12 mouse cellular contexts compared by ENCODE assay signal in the genomic region with DNA sequence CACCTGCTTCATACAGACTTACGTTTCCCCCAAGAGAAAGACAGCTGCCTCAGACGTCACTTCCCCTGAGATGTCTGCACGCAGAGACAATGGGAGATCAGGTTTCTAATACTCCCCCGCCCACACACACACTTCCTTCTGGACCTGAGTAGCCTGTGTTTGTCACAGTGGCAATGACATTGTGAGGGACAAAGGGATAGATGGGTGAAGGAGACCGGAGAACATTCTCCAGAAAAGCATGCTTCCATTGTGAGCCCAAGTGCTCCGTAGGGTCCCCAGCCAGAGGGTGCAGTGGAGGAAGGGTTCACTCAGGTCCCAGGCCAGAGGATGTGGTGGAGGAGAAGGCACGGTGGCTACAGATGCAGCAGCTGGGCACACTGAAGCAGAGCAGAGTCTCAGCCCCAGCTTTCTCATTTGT. TPM values are rescaled to one million over a fixed set of nuclear protein-coding genes. Genes with fewer than 3 reads are reported as not detected.
DNase-seq lines count a peak whose midpoint lies in the region; ATAC-seq and TF ChIP-seq lines count a peak whose summit lies in the region.
"Had no signal": no experiment of that assay in that cellular context is flagged by ENCODE, and none has a peak within 500 bp of the region (broad histone marks: within the 10 kb centered on the region; RNA-seq: fewer than 3 reads in every experiment).

No protein-coding gene starts in this region.

- H3K4me2 ChIP-seq in limb, embryonic 14.5 days (replicated peaks; ENCODE audit: low read depth, low read length, severe bottlenecking) = no peak overlapping the region
- no peak overlapping the region for H3K4me2 ChIP-seq in heart, embryonic 13.5 days
- H3K4me2 ChIP-seq in midbrain, embryonic 15.5 days = no peak overlapping the region
- H3K4me2 ChIP-seq: forebrain, embryonic 15.5 days; liver, embryonic 12.5 days had no signal

- H3K27ac ChIP-seq in limb, embryonic 14.5 days (replicated peaks; ENCODE audit: low read depth, low read length) = no peak overlapping the region
- H3K27ac ChIP-seq in limb, embryonic 10.5 days = no peak overlapping the region
- peak overlapping the region; percentile 53; the same call in 1 of the 2 replicates for H3K27ac ChIP-seq in heart, embryonic 13.5 days (replicated peaks)
- no peak overlapping the region for H3K27ac ChIP-seq in midbrain, embryonic 15.5 days
- H3K27ac ChIP-seq: forebrain, embryonic 15.5 days; heart, adult 2 months; liver, embryonic 12.5 days had no signal

- WGBS in limb, embryonic 14.5 days = 60% methylated on average over 7 of the region's 7 CpGs
- WGBS in limb, embryonic 10.5 days = 58% methylated on average over 7 of the region's 7 CpGs
- 35% methylated on average over 7 of the region's 7 CpGs for WGBS in heart, embryonic 13.5 days
- 49% methylated on average over 7 of the region's 7 CpGs for WGBS in midbrain, embryonic 15.5 days

- TF ChIP-seq POLR2A in limb, embryonic 14.5 days (IDR thresholded peaks at IDR 0.05; ENCODE audit: borderline replicate concordance, extremely low read depth, insufficient read depth, insufficient read length) = no peak

- DNase-seq in limb, embryonic 14.5 days (ENCODE audit: low spot score) = no peak
- no peak for DNase-seq in limb, embryonic 10.5 days (ENCODE audit: low spot score)
- DNase-seq in CD4-positive, CD25-positive, alpha-beta regulatory T cell, adult 2 months (ENCODE audit: low read depth, low spot score) = peak; percentile 39
- DNase-seq in splenic B cell, adult 2 months (ENCODE audit: low read depth, low spot score) = peak; percentile 75
- DNase-seq in gastrocnemius, postnatal 14 days = no peak
- DNase-seq in adrenal gland, postnatal 10 days = no peak

- H3K9ac ChIP-seq in limb, embryonic 14.5 days (ENCODE audit: low read depth, low read length, severe bottlenecking) = no peak overlapping the region
- H3K9ac ChIP-seq in heart, embryonic 13.5 days = peak overlapping the region; percentile 24; the same call in 1 of the 2 replicates
- H3K9ac ChIP-seq in midbrain, embryonic 15.5 days = no peak overlapping the region
- H3K9ac ChIP-seq: forebrain, embryonic 15.5 days; liver, embryonic 12.5 days had no signal

- no peaks in the 10 kb centered on the region for H3K4me1 ChIP-seq in limb, embryonic 14.5 days (ENCODE audit: control insufficient read depth, insufficient read depth, low read length)
- 0 out of 2 replicates have a peak, but pooled peaks cover 3% of the 10 kb centered on the region for H3K4me1 ChIP-seq in limb, embryonic 10.5 days
- H3K4me1 ChIP-seq in heart, embryonic 13.5 days = peaks cover 37% of the 10 kb centered on the region
- H3K4me1 ChIP-seq in midbrain, embryonic 15.5 days = no peaks in the 10 kb centered on the region
- H3K4me1 ChIP-seq: forebrain, embryonic 15.5 days had no signal

- H3K27me3 ChIP-seq in limb, embryonic 14.5 days (ENCODE audit: control insufficient read depth, insufficient read depth, low read length) = no peaks in the 10 kb centered on the region
- no peaks in the 10 kb centered on the region for H3K27me3 ChIP-seq in limb, embryonic 10.5 days (ENCODE audit: low read depth, poor library complexity, severe bottlenecking)
- H3K27me3 ChIP-seq in heart, embryonic 13.5 days (replicated peaks) = no peaks in the 10 kb centered on the region
- H3K27me3 ChIP-seq in splenic B cell, adult 2 months (ENCODE audit: control insufficient read depth, insufficient read depth, low read length, poor library complexity, severe bottlenecking) = no peaks in the 10 kb centered on the region
- no peaks in the 10 kb centered on the region for H3K27me3 ChIP-seq in midbrain, embryonic 15.5 days (replicated peaks)
- H3K27me3 ChIP-seq: forebrain, embryonic 15.5 days; liver, embryonic 12.5 days had no signal

- H3K9me3 ChIP-seq in limb, embryonic 14.5 days (ENCODE audit: control insufficient read depth, low read length) = no peaks in the 10 kb centered on the region
- H3K9me3 ChIP-seq in limb, embryonic 10.5 days (replicated peaks) = no peaks in the 10 kb centered on the region
- no peaks in the 10 kb centered on the region for H3K9me3 ChIP-seq in heart, embryonic 13.5 days
- H3K9me3 ChIP-seq in midbrain, embryonic 15.5 days = no peaks in the 10 kb centered on the region
- H3K9me3 ChIP-seq: forebrain, embryonic 15.5 days; liver, embryonic 12.5 days had no signal

- intact Hi-C loops in gastrocnemius, postnatal 14 days (cut with DNase I; ENCODE audit: low total_unique reads) = no loop called here

- H3K36me3 ChIP-seq in limb, embryonic 14.5 days (ENCODE audit: control insufficient read depth, insufficient read depth, low read length) = no peaks in the 10 kb centered on the region
- no peaks in the 10 kb centered on the region for H3K36me3 ChIP-seq in limb, embryonic 10.5 days
- H3K36me3 ChIP-seq in heart, embryonic 13.5 days = no peaks in the 10 kb centered on the region
- H3K36me3 ChIP-seq in splenic B cell, adult 2 months (ENCODE audit: control insufficient read depth, insufficient read depth, low read length, poor library complexity, severe bottlenecking) = no peaks in the 10 kb centered on the region
- H3K36me3 ChIP-seq in midbrain, embryonic 15.5 days (replicated peaks) = no peaks in the 10 kb centered on the region
- H3K36me3 ChIP-seq: forebrain, embryonic 15.5 days; liver, embryonic 12.5 days had no signal

- ATAC-seq in limb, embryonic 14.5 days (ENCODE audit: low FRiP score, low read depth) = peak; percentile 53; the same call in 1 of the 2 replicates
- 0 out of 2 replicates have a peak, but pooled peaks have one; percentile 45 for ATAC-seq in heart, embryonic 13.5 days (ENCODE audit: extremely low read depth, insufficient number of reproducible peaks, low FRiP score, low TSS enrichment)
- ATAC-seq in midbrain, embryonic 15.5 days (replicated peaks) = no peak
- ATAC-seq: forebrain, embryonic 15.5 days; intestine, embryonic 16.5 days; liver, embryonic 12.5 days had no signal

- H3K4me3 ChIP-seq in limb, embryonic 14.5 days (replicated peaks; ENCODE audit: low read length) = no peak overlapping the region
- no peak overlapping the region for H3K4me3 ChIP-seq in limb, embryonic 10.5 days
- H3K4me3 ChIP-seq in heart, embryonic 13.5 days = no peak overlapping the region
- no peak overlapping the region for H3K4me3 ChIP-seq in midbrain, embryonic 15.5 days
- H3K4me3 ChIP-seq: forebrain, embryonic 15.5 days; heart, adult 2 months; liver, embryonic 12.5 days had no signal

RNA-seq across cellular contexts. Expression of a gene that starts 12.5 kb away (rescaled TPM):
- polyA plus RNA-seq in limb, embryonic 14.5 days (2012; rRNA removed) = 4.6 and 4.7 TPM in 2 replicates
- polyA plus RNA-seq in limb, embryonic 14.5 days (2014; fragmentation: Nextera tagmentation; extraction: Ambion mirVana) = 11.3 and 14.8 TPM in 2 replicates
- 3.7 and 3.8 TPM in 2 replicates for polyA plus RNA-seq in limb, embryonic 10.5 days (2016; fragmentation: Nextera tagmentation; extraction: Ambion mirVana)
- polyA plus RNA-seq in heart, embryonic 13.5 days (2015; fragmentation: Nextera tagmentation; extraction: Ambion mirVana) = 31.2 and 31.4 TPM in 2 replicates
- 10 to 100 TPM in 1 of 2 experiments, 1 to 10 TPM in 1; 9.1 to 14.6 TPM for total RNA-seq in gastrocnemius, postnatal 14 days (2021)
- 8.4 and 9.3 TPM in 2 replicates for polyA plus RNA-seq in midbrain, embryonic 15.5 days (2015; fragmentation: Nextera tagmentation; extraction: Ambion mirVana)
- total RNA-seq in adrenal gland, postnatal 10 days (2021) = 100 to 1,000 TPM in 1 of 2 experiments, 10 to 100 TPM in 1; 71.8 to 105 TPM

Comparison
In these comparisons a context has a peak if more than half of its experiments do, and no peak if none do; other contexts are left out.
1. DNase-seq: peak in CD4-positive, CD25-positive, alpha-beta regulatory T cell, adult 2 months (single experiment) and splenic B cell, adult 2 months (single experiment); none in limb, embryonic 14.5 days (single experiment), limb, embryonic 10.5 days (single experiment), gastrocnemius, postnatal 14 days (single experiment) and adrenal gland, postnatal 10 days (single experiment).